Mouse (Mus musculus) right cerebral cortex, adult 2 months (tissue): ENCODE data around the gene Calr3.
A peak's percentile ranks its signal among the peaks of the same experiment; 100 is the strongest.

ENCODE experiments used
- DNase-seq, 2 experiments: peaks; one replicate each; pipeline ENCODE4 v3.0.0; 2021 to 2022; ENCODE audit warnings: low spot score in 2 of 2

Calr3 gene

GRCm38 (mm10) chr8:72438248-72439015, 5.2 kb downstream of the Calr3 start:
- no peak for DNase-seq

- no peak for DNase-seq
Measured at GRCm38 (mm10) chr8:72434952-72435351, 8.7 kb downstream of the Calr3 start.

GRCm38 (mm10) chr8:72429676-72430075, 14.0 kb downstream of the Calr3 start:
- DNase-seq, result no peak

- no peak for DNase-seq
Measured at GRCm38 (mm10) chr8:72422926-72423325, 20.7 kb downstream of the Calr3 start.

- peak; percentile 97 to 99 for DNase-seq
Measured at GRCm38 (mm10) chr8:72421362-72422335, 22.0 kb downstream of the Calr3 start, which contains the start of gene Eps15l1. Gene Eps15l1 (minus strand): TSS chr8:72421460.

- peak; percentile 29 to 46 for DNase-seq
Measured at GRCm38 (mm10) chr8:72420571-72421361, 22.9 kb downstream of the Calr3 start.

GRCm38 (mm10) chr8:72418073-72418472, 25.6 kb downstream of the Calr3 start:
- DNase-seq, result no peak

GRCm38 (mm10) chr8:72415252-72415651, 28.4 kb downstream of the Calr3 start:
- DNase-seq, result no peak

GRCm38 (mm10) chr8:72413839-72414238, 29.8 kb downstream of the Calr3 start:
- DNase-seq, result no peak

- DNase-seq, result no peak
Measured at GRCm38 (mm10) chr8:72409443-72409842, 34.2 kb downstream of the Calr3 start.

- no peak for DNase-seq
Measured at GRCm38 (mm10) chr8:72407878-72408277, 35.8 kb downstream of the Calr3 start.

- DNase-seq, result no peak
Measured at GRCm38 (mm10) chr8:72402981-72403380, 40.7 kb downstream of the Calr3 start.

- no peak for DNase-seq
Measured at GRCm38 (mm10) chr8:72401381-72401780, 42.3 kb downstream of the Calr3 start.

GRCm38 (mm10) chr8:72385737-72386136, 57.9 kb downstream of the Calr3 start:
- no peak for DNase-seq

- no peak for DNase-seq
Measured at GRCm38 (mm10) chr8:72382395-72382794, 61.3 kb downstream of the Calr3 start.

GRCm38 (mm10) chr8:72380656-72381055, 63.0 kb downstream of the Calr3 start:
- no peak for DNase-seq

- no peak for DNase-seq
Measured at GRCm38 (mm10) chr8:72376900-72377299, 66.8 kb downstream of the Calr3 start.

- DNase-seq, result no peak
Measured at GRCm38 (mm10) chr8:72376309-72376708, 67.4 kb downstream of the Calr3 start.

GRCm38 (mm10) chr8:72375161-72375560, 68.5 kb downstream of the Calr3 start:
- DNase-seq, result no peak
